Mouse (Mus musculus): ENCODE data around the gene Pdrg1.

The Pdrg1 gene

GRCm38 (mm10) chr2:153031126-153032082, 16.2 kb upstream of the Pdrg1 start, which contains the start of gene Xkr7:
Gene Xkr7 (plus strand): TSS chr2:153031852.
- peak; percentile 55 for DNase-seq

DNA sequence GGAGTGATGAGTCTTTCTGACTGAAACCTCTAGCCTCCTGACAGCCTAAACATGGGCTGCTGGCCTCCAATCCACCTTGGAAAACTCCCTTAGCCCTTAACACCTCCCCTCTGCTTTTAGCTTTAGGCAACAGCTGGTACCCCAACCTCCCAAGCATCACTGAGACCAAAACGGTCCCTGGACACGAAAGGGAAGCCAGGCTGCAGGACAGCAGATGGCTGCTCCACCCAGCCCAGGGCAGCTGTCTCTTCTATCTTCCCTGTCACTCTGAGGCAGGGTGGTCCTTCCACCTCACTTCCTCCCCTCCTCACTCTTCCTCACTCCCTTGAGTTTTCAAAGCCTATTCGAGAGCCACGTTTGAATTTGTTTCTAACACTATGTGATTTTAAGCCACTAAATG, 15.2 kb upstream of the Pdrg1 start:
- no peak for DNase-seq

DNA sequence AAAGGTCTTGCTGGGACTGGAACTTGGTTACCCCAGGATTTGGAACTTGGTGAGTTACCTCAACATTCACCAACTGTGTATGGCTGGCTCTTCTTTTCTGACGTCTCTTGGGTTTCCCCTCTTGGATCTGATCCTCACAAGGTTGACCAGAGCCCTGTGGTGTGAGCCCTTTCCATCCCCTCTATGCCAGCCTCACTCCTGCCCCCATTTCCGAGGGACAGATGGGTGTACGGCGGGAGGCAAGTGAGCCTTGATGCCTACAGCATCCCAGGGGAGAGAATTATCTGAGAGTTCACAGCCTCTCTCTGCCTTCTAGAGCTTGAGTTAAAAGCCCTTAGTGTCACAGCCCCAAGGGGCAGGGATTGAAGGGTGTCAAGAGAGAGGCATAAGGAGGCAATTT, 12.3 kb upstream of the Pdrg1 start:
- DNase-seq: no peak

GRCm38 (mm10) chr2:153026052-153026451, 10.8 kb upstream of the Pdrg1 start:
- DNase-seq: no peak

DNA sequence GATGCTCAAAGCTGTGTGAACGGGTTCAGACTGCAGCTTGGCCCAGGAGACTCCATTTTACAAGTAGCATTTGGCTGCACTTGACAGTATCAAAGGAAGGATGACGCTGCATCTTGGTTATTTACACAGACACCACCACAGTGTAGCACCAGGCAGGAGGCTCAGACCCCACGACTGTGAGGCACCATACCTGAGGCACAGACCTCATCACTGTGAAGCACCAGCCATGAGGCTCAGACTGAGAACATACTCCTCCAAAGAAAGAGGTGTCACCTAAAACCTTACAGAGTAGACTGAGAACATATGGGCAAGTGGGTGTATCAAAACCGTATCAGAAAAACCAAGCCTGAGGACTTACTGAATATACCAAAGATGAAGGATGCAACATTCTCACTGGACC, 7.6 kb upstream of the Pdrg1 start:
- no peak for DNase-seq

DNA sequence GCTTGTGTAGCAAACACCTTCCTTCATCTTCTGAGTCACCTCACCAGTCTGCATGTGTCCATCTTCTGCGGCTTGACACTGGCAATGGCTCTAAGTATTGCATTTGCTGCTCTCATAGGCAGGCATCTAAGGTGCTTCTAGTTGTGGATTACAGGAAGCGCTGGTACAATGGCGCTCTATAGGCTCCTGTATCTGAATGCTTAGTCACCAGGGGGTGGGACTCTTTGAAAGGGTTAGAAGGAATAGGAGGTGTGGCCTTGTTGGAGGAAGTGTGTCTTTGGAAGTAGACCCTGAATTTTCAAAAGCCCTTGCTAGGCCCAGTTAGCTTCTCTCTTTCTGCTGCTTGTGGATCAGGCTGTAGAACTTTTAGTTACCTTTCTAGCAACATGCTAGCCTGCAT, 5.9 kb upstream of the Pdrg1 start:
- no peak for DNase-seq

GRCm38 (mm10) chr2:153019355-153019754, 4.1 kb upstream of the Pdrg1 start:
- no peak for DNase-seq

DNA sequence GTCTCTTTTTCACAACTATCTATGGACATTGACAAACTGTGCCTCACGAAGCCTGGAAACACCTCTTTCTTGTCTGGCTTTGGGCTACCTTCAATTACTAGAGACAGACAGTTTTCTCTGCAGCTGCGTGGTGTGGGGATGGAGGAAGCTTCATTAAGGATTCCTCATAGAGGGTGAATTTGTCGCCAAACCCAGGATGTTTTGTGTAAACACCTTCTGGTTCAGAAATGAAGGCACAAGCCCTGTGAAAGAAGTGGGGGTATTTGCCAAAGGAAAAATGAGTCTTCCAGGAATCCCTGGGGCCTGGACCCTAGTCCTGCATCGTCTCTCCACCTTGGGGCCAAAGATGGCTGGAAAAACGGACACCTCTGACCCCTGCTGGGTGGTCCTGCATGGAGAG, 1.6 kb upstream of the Pdrg1 start:
- DNase-seq: no peak

DNA sequence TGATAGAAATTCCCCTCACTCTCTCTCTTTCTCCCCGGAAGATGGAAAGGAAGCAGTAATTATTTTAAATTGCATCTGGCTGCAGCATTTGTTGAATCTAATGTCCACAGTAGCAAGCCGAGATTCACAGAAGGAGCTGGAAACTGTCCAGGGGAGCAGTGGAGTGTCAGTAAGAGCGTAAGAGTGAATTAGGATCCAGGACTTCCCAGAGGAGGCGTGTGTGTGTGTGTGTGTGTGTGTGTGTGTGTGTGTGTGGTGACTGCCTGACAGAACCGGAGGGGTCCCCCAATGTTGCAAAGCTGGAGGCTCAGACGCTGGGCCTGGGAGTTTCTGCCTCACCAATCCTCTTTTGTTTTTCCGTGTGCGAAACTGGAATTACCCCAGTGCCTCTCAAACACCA, 577 bp upstream of the Pdrg1 start:
- DNase-seq: peak; percentile 16

DNA sequence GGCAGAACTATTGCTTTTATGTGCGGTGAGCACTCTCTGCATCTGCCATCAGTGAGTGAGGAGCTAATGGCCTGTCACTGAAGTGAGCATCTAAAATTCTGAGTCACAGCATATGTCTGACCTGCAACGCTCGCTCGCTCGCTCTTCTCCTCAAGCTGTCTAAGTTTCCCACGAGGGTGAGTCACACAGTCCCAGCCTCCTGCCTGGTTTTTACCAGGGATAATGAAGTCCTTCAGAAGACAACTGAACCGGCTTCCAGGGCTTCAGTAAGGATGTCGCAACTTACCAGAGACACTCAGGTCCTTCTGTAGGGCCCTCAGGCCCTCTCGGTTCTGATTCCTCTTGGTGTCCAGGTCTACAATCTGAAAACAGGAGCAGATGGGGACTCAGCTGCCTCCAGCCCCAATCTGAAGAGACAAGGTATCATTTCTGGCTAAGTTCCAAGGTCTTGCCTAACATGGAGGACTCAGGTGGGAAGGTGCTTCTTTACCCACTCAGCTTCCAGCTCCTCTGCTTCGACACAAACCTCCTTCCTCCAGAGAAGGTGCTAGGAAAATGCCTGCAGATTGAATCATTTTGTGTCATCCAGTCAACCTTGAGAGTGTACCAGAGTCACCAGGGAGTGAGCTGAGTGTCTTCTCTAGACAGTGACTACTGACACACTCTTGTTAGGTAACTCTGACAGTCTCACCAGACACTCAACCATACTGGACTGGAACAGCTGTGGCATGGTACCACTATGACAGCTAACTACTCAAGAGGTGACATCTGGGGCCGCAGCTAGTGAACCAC, 1.3 kb downstream of the Pdrg1 start:
- DNase-seq: no peak

DNA sequence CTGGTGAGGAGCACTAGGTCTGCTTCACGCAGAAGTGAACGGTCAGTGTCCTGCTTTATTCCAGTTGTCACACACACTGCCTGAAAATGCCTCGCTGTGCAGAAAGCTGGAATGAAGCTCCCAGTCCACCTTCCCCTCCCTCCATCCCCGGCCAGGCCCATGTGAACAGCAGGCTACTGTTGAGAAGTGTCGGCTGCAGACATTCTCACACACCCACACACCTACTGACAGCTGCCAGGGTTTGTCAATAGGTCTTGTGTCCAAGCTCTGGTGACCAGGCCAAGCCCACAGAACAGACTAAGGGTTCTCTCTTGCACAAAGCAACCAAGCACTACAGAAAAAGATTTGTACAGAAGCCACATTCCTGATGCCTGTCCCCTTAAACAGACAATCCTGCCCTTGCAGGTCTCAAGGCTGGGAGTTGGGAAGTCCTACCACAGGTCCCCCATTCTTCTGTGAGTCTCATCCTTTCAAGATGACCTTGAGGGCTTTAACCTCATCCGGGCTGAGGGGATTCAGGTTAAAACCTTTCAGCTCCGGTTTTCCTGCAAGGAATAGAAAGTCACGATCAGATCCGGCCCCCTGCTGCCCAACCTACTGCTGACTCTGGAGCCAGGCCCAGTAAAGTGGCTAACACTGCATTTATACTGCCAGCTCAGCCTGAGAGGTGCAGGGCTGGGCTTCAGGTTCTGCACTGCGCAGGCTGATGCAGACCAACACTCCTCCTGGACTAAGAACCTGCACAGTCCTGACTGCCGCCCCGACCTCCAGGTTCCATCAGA, 5.8 kb downstream of the Pdrg1 start:
- no peak for DNase-seq

DNA sequence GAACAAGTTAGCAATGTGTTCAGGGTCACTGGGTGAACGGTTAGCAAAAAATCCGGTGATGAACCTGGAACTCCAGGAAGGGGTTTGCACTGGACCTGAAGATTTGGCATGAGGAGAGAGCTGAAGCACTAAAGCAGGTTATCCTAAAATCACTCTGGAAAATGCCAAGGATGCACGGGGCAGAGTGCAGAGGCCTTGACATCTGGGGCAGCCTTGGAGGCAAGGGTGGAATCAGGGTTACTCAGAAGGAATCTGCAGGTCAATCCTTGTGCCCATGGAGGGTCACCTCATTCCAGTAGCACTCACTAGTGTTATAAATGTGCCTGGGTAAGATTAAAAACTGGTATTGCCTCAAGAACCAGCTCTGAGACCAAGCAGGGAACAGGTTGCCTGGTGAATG, 9.2 kb downstream of the Pdrg1 start:
- no peak for DNase-seq

- DNase-seq: no peak
Observed at GRCm38 (mm10) chr2:153003681-153004338, 11.4 kb downstream of the Pdrg1 start.

DNA sequence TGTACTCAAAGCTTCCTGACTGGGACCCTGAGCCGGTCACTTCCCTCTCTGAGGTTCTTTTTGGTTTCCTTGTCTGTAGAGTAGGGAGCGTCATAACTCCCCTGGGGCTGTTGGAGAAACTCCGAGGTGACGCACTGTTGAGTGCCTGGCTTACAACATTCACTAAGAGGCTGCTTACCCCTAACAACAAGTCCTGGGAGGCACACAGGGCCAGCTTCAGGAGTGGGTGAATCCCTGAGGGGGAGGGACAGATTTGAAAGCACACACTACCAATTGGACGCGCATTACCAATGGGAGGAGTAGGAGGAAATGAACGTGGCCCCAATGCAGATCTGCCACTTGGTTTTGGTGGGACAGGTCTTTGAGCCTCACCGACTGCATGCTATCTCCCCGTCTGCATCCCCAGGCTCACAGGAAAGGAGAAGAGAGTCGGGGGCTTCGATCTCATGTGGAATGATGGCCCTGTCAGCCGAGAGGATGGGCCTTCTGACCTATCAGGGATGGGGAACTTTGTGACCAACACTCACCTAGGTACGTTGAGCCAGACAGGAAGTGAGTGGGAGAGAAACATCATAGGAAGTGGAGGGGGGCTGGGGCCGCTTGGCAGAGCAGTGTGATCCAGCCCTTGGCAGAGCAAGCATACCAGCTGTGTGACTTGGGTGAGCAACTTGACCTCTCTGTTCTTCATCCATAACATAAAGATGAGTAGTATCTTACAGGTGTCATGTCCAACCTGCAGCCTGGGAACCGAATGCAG, 12.6 kb downstream of the Pdrg1 start:
- no peak for DNase-seq

GRCm38 (mm10) chr2:152997046-152997445, 18.2 kb downstream of the Pdrg1 start:
- no peak for DNase-seq

GRCm38 (mm10) chr2:152991529-152991928, 23.7 kb downstream of the Pdrg1 start:
- DNase-seq: no peak

- DNase-seq: no peak
Observed at GRCm38 (mm10) chr2:152985582-152985981, 29.6 kb downstream of the Pdrg1 start.

GRCm38 (mm10) chr2:152976991-152977390, 38.2 kb downstream of the Pdrg1 start:
- no peak for DNase-seq

- DNase-seq: no peak
Observed at GRCm38 (mm10) chr2:152965555-152965954, 49.7 kb downstream of the Pdrg1 start.

DNA sequence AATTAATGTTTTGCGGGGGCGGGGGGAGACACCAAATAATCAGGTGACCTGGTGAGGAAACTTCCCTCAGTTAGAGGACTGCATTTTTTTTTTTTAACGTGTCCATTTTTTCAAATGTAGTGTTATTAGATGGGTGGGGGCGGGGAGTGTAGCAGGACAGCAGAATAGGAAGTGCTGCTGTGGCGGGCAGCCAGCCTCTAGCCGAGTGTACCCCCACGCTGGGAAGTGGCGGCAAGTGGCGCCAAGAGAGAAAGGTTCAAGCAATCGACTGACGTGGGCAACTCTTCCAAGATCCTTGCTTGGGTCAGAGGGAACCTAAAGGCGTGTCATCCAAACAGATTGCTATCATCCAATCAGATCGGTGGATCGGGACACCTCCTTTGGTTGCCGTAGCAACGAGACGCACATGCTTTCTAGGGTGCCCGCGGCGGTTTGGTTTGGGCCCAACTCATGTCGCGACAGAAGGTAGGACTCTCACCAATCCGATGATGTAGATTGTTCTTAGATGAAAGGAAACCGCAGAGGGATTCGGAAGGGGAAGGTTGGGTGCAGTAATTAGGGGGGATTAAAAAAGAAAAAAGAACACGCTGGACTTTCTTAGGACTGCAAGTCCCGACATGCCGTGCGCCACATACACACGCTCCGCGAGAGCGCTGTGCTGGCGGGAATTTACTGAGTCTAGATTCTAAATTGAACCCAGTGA, 53.0 kb downstream of the Pdrg1 start, which contains the start of gene Ttll9:
TSS of gene Ttll9 (plus strand) at position 395 of the 703 bp plus-strand sequence.
- peak; percentile 71 for DNase-seq
